Mouse (Mus musculus): ENCODE data around the gene Rps27l.

DNA sequence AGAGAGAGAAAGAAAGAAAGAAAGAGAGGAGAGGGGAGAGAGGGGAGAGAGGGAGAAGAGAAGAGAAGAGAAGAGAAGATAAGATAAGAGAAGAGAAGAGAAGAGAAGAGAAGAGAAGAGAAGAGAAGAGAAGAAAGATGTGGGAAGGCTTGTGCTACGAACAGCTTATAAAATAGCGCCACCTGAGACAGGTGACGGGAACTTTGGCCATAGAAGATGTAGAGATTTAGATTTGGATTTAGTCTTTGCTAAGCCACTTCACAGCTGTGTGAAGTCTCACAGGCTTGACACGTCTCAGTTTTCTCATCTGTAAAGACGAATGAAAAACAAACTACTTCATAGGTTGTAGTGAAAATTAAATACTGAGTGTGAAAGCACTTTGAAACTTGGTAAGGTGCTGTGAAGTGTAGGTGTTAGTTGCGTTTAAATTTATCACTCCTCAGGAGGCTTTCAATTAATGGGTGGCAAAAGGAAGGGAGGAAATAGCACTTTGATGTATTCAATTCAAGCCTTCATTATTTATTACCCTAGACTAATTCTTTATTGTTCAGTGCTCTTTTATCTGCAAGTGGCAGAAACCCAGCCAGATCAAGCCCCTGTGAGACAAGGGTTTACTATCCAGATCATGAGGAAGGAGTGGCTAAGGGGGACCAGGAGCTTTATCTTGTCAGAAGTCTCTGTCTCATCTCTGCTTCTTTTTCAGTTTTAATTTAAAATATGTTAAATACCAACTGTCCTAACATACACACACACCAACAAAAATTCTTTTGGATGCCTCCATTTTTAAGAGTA, 25.2 kb upstream of the Rps27l start:
- TF ChIP-seq POLR2A (IDR thresholded peaks at IDR 0.05; ENCODE audit: insufficient read length, low read depth), result no peak
- TF ChIP-seq USF1 (IDR thresholded peaks at IDR 0.05; ENCODE audit: low read depth), result no peak
- TF ChIP-seq E2F4 (IDR thresholded peaks at IDR 0.05; ENCODE audit: insufficient read depth), result no peak
- TF ChIP-seq MYOD1 (IDR thresholded peaks at IDR 0.05; ENCODE audit: control insufficient read depth in 1 of 3, insufficient read length in 2 of 3, low read depth in 2 of 3), result no peak
- no peak for TF ChIP-seq MAX (IDR thresholded peaks at IDR 0.05; ENCODE audit: low read depth)
- TF ChIP-seq SRF (IDR thresholded peaks at IDR 0.05; ENCODE audit: control insufficient read depth, insufficient read length, low read depth), result no peak
- TF ChIP-seq POLR2AphosphoS2 (IDR thresholded peaks at IDR 0.05; ENCODE audit: insufficient read length, low read depth), result no peak
- TF ChIP-seq TCF12 (IDR thresholded peaks at IDR 0.05; ENCODE audit: insufficient read depth, poor library complexity, severe bottlenecking), result no peak
- TF ChIP-seq MYOG (IDR thresholded peaks at IDR 0.05; ENCODE audit: control insufficient read depth in 1 of 3, insufficient read depth in 1 of 3, insufficient read length in 2 of 3, low read depth in 2 of 3), result no peak
- no peak for TF ChIP-seq TCF3 (IDR thresholded peaks at IDR 0.05; ENCODE audit: insufficient read length, low read depth)

All from myocyte (in vitro differentiated cells).